In genomic region chr5:113226632-113227102, GRCm38 (mm10) we compare ENCODE assay signal across 9 mouse cellular contexts. TPM values are rescaled to one million over a fixed set of nuclear protein-coding genes. Genes with fewer than 3 reads are reported as not detected.
DNase-seq lines count a peak whose midpoint lies in the region; ATAC-seq lines count a peak whose summit lies in the region.
"Had no signal": no experiment of that assay in that cellular context is flagged by ENCODE, and none has a peak within 500 bp of the region (broad histone marks: within the 10 kb centered on the region; RNA-seq: fewer than 3 reads in every experiment).

Gene Tmem211 (plus strand): TSS chr5:113226909.

- no peaks in the 10 kb centered on the region for H3K27me3 ChIP-seq in forebrain, embryonic 16.5 days (replicated peaks; ENCODE audit: control insufficient read depth, insufficient read depth, low read length)
- H3K27me3 ChIP-seq in liver, embryonic 16.5 days (ENCODE audit: control insufficient read depth, insufficient read depth, low read depth, low read length) = no peaks in the 10 kb centered on the region; the same call in 1 of the 2 replicates
- no peaks in the 10 kb centered on the region for H3K27me3 ChIP-seq in neural tube, embryonic 11.5 days (ENCODE audit: control insufficient read depth, insufficient read depth, low read length)

- peak within 1 kb of the TSS; percentile 25 for H3K4me3 ChIP-seq in forebrain, embryonic 16.5 days (replicated peaks; ENCODE audit: low read length)
- peak within 1 kb of the TSS; percentile 16; the same call in 1 of the 2 replicates for H3K4me3 ChIP-seq in liver, embryonic 16.5 days (ENCODE audit: low read depth, low read length)
- H3K4me3 ChIP-seq in neural tube, embryonic 11.5 days (ENCODE audit: low read depth, low read length) = no peak within 1 kb of the TSS
- H3K4me3 ChIP-seq: erythroblast, embryonic 14.5 days had no signal

- no peaks in the 10 kb centered on the region for H3K9me3 ChIP-seq in forebrain, embryonic 16.5 days (ENCODE audit: control insufficient read depth, low read length)
- H3K9me3 ChIP-seq in liver, embryonic 16.5 days (replicated peaks; ENCODE audit: control insufficient read depth, low read length) = no peaks in the 10 kb centered on the region
- H3K9me3 ChIP-seq in neural tube, embryonic 11.5 days (ENCODE audit: control insufficient read depth, low read length) = no peaks in the 10 kb centered on the region

- H3K4me1 ChIP-seq in forebrain, embryonic 16.5 days (replicated peaks; ENCODE audit: control insufficient read depth, insufficient read depth, low read length) = peaks cover 7% of the 10 kb centered on the region
- no peaks in the 10 kb centered on the region; the same call in 1 of the 2 replicates for H3K4me1 ChIP-seq in liver, embryonic 16.5 days (ENCODE audit: control insufficient read depth, low read depth, low read length)
- H3K4me1 ChIP-seq in neural tube, embryonic 11.5 days (ENCODE audit: control insufficient read depth, insufficient read depth, low read length) = peaks cover 7% of the 10 kb centered on the region

- ATAC-seq in forebrain, embryonic 16.5 days = peak; percentile 84
- ATAC-seq in liver, embryonic 16.5 days (ENCODE audit: low read depth) = peak; percentile 79
- ATAC-seq in neural tube, embryonic 11.5 days (ENCODE audit: insufficient read depth, low FRiP score, low TSS enrichment) = peak; percentile 61

- peak within 1 kb of the TSS; percentile 42 for H3K9ac ChIP-seq in forebrain, embryonic 16.5 days (replicated peaks; ENCODE audit: low read depth, low read length)
- H3K9ac ChIP-seq in liver, embryonic 16.5 days (ENCODE audit: low read depth, low read length) = no peak within 1 kb of the TSS; the same call in 1 of the 2 replicates
- H3K9ac ChIP-seq in neural tube, embryonic 11.5 days (ENCODE audit: low read length) = peak within 1 kb of the TSS; percentile 8; the same call in 1 of the 2 replicates

- peak within 1 kb of the TSS; percentile 50 for H3K4me2 ChIP-seq in forebrain, embryonic 16.5 days (ENCODE audit: low read length)
- H3K4me2 ChIP-seq in liver, embryonic 16.5 days (ENCODE audit: low read depth, low read length) = peak within 1 kb of the TSS; percentile 38; the same call in 1 of the 2 replicates
- H3K4me2 ChIP-seq in neural tube, embryonic 11.5 days (ENCODE audit: low read depth) = peak within 1 kb of the TSS; percentile 39

- intact Hi-C loops in heart, postnatal 25 days (cut with DNase I) = loop anchor here (1.0 to 2.0 kb wide), 2 partner anchors 46 to 128 kb away; no protein-coding TSS in a partner anchor

- H3K27ac ChIP-seq in forebrain, embryonic 16.5 days (ENCODE audit: low read length) = no peak within 1 kb of the TSS
- no peak within 1 kb of the TSS for H3K27ac ChIP-seq in liver, embryonic 16.5 days (ENCODE audit: low read length)
- peak within 1 kb of the TSS; percentile 35; the same call in 1 of the 2 replicates for H3K27ac ChIP-seq in neural tube, embryonic 11.5 days (ENCODE audit: low read depth, low read length)

- under 1% methylated on average over 13 of the region's 13 CpGs for WGBS in forebrain, embryonic 16.5 days
- WGBS in liver, embryonic 16.5 days (ENCODE audit: insufficient replicate concordance) = under 1% methylated on average over 13 of the region's 13 CpGs
- WGBS in neural tube, embryonic 11.5 days = 0% methylated on average over 13 of the region's 13 CpGs

- no peaks in the 10 kb centered on the region for H3K36me3 ChIP-seq in forebrain, embryonic 16.5 days (ENCODE audit: control insufficient read depth, insufficient read depth)
- no peaks in the 10 kb centered on the region for H3K36me3 ChIP-seq in liver, embryonic 16.5 days (ENCODE audit: control insufficient read depth, insufficient read depth)
- H3K36me3 ChIP-seq in neural tube, embryonic 11.5 days (ENCODE audit: control insufficient read depth, insufficient read depth, low read length) = no peaks in the 10 kb centered on the region

- peak; percentile 95 for DNase-seq in ES-CJ7 (ENCODE audit: low read depth, low spot score)
- DNase-seq in cerebellum, adult 11-12 months = peak; percentile 65
- peak; percentile 73 for DNase-seq in heart, postnatal 25 days (ENCODE audit: low spot score)
- peak; percentile 86 for DNase-seq in layer of hippocampus, adult 11-12 months (ENCODE audit: low spot score)
- DNase-seq in neural tube, embryonic 11.5 days (ENCODE audit: low spot score) = peak; percentile 91
- peak; percentile 60 for DNase-seq in telencephalon, adult 2 months (ENCODE audit: low read depth, low spot score)

RNA-seq across cellular contexts. Expression of gene Tmem211, which starts in this region (rescaled TPM):
- polyA plus RNA-seq in forebrain, embryonic 16.5 days (2015; fragmentation: Nextera tagmentation; extraction: Ambion mirVana) = not detected in 2 replicates
- not detected for total RNA-seq in heart, postnatal 25 days (2021)
- not detected in 2 replicates for polyA plus RNA-seq in liver, embryonic 16.5 days (2015; fragmentation: Nextera tagmentation; extraction: Ambion mirVana)
- not detected in 2 replicates for polyA plus RNA-seq in neural tube, embryonic 11.5 days (2014; fragmentation: Nextera tagmentation; extraction: Ambion mirVana)
- polyA plus RNA-seq: erythroblast, embryonic 14.5 days had no signal

Comparison
In these comparisons a context has a peak if more than half of its experiments do, and no peak if none do; other contexts are left out.
1. Peak in ATAC-seq, H3K4me3 ChIP-seq, H3K9ac ChIP-seq and H3K4me2 ChIP-seq in forebrain, embryonic 16.5 days; RNA of the gene not detected or under 1 TPM.
2. Peak in DNase-seq in heart, postnatal 25 days; RNA of the gene not detected or under 1 TPM.
3. Peak in ATAC-seq, H3K4me3 ChIP-seq and H3K4me2 ChIP-seq in liver, embryonic 16.5 days; RNA of the gene not detected or under 1 TPM.
4. Peak in DNase-seq, ATAC-seq, H3K27ac ChIP-seq, H3K9ac ChIP-seq and H3K4me2 ChIP-seq in neural tube, embryonic 11.5 days; RNA of the gene not detected or under 1 TPM.